Mouse (Mus musculus) CH12F3 (cell line): Measurements from ENCODE around the gene Nol6.

ENCODE experiments used
- in situ Hi-C: fragments of 300-500 bp; cut with MboI; formaldehyde crosslinking; loops from 2 replicates; pipeline ENCODE4 v1.14.3; 2020; ENCODE audit warnings: low sequenced_read_pairs

The Nol6 gene

DNA sequence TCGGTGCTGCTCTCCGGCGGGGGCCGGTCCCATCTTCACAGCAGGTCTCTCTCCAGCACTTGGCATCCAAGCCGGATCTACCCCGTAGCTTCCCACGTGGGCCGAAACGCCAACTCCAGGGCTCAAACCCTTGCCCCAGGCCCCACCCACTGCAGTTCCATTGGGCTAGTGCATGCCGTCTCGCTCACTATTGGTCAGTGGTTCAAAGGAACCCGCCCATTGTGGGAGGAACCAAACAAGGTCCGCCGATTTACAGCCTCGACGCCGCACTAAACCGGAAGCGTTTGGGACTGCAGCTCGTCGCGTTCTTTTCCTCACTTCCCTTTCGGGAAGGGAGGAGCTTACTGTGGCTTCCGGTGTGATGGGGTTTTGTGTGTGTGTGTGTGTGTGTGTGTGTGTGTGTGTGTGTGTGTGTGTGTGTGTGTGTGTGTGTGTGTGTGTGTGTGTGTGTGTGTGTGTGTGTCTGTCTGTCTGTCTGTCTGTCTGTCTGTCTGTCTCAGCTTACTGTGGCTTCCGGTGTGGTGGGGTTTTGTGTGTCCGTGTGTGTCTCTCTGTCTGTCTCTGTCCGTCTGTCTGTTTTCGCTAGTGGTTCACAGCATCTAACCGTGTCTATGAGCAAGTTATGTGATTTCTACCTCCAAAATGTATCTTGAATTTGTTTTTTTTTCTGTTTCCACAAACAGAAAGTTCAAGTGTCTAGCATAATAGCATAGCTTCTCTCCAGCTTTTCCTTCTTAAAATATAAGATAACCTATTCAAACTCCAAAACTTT is at the start of gene Nol6:
Gene Nol6 (minus strand): TSS at position 276 of the 772 bp plus-strand sequence.
- in situ Hi-C loops = no loop called here

- in situ Hi-C loops = no loop called here
Observed at GRCm38 (mm10) chr4:41170970-41171369, 46.7 kb upstream of the Nol6 start.

GRCm38 (mm10) chr4:41165693-41166475 is 41.6 kb upstream of the Nol6 start:
- in situ Hi-C loops = loop anchor here (5.0 kb wide), 1 partner anchor 34 kb away; no protein-coding TSS in a partner anchor

DNA sequence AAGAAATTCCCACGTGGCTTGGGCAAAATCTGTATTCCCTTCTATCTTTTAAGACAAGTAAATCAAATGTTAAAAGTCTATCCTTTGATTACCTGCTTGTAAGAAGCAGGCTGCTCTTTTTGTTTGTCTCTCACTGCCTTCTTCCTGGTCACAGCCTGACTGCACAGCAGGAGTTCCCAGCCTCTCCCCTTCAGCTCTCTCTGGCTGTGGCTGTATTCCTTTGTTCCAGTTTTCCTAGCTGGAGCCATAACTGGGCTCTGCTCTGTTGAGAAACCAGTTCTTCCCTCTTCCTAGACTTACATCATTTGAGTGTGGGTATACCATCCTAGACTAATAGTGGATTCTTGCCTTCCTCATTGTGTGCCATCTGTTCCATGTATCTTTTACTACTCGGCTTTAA is 40.7 kb upstream of the Nol6 start:
- in situ Hi-C loops = loop anchor here (5.0 kb wide), 1 partner anchor 33 kb away; no protein-coding TSS in a partner anchor

DNA sequence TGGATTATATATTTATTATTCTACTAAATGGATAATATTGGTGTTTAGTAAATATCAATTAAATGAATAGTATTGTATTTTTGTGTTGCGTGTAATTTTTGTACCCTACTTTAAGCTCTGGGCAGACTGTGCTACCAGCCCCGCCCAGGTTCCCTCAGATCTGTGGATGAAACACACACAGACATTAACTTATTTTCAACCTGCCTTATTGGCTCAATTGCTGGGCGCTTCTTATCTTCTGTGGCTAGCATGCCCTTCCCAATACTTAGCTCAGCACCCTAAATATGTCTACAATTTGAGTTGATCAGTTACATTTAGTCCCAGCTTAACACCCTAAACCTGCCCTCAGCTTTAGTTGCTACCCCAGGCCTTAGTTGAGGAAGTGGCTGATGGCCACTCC is 37.0 kb upstream of the Nol6 start:
- in situ Hi-C loops = no loop called here

DNA sequence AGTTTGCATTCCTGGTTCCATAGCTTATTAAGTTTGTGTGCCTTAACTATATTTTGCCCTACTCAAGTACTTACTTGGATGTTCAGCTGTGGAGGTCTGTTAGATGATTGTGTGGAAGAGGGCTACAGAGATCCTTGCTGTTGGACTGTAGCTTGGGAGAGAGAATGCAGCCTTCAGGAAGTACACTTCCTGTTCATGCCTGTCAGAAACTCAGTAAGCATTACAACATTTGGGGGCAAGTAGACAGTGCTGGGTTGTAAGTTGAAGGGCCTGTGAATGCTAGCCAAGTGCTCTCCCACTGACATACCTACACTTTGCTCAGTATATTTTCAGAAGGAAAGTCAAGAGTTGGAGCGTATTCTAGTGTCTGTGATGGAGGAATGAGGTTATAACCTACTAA is 34.0 kb upstream of the Nol6 start:
- in situ Hi-C loops = no loop called here

DNA sequence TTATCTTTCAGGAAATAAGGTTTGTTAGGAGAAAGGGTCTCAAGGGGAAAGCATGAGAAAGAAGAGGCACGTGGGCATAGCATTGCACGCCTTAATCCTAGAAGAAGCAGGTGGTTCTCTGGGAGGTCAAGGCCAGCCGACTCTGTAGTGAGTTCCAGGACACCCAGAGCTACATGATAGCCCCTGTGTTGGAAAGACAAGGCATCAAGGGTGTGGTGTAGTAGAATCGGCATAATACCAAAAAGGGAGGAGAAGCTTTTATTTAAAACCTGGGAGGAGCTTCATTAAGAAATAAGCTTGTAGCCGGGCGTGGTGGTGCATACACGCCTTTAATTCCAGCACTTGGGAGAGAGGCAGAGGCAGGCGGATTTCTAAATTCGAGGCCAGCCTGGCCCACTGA is 32.7 kb upstream of the Nol6 start:
- in situ Hi-C loops = no loop called here

DNA sequence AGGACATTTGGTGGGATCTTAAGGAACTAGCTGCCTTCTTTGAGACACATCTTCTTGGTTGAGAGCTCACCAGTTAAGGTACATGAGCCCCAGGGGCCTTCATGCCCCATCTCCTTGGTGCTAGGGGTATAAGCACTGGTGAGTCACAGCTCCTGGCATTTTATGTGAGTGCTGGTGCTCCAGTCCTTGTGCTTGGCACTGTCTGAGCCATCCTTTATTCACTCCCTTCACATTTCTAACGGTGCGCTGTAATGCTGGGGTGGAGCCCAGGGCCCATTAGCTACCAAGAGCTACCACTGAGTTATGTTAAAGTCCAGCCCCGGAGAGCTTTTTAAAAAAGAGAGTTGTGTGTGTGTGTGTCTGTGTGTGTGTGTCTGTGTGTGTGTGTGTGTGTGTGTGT is 28.9 kb upstream of the Nol6 start:
- in situ Hi-C loops = no loop called here

GRCm38 (mm10) chr4:41151186-41151585 is 26.9 kb upstream of the Nol6 start:
- in situ Hi-C loops = no loop called here

DNA sequence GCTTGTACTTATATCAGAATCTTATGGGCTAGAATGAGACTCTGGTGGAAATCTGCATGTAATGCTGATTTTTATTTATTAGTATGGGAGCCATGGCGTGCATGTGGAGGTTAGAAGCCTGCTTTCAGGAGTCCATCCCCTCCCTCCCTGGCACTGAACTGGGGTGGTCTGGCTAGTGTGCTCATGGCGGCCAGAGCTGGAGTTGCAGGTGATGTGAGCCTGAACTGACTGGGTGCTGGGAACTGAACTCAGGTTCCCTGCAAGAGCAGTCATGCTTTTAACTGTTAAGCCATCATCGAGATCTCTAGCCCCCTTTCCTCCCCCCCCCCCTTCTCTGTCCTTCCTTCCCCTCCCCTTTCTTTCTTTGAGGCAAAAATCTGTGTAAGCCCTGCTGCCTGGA is 25.6 kb upstream of the Nol6 start:
- in situ Hi-C loops = no loop called here

DNA sequence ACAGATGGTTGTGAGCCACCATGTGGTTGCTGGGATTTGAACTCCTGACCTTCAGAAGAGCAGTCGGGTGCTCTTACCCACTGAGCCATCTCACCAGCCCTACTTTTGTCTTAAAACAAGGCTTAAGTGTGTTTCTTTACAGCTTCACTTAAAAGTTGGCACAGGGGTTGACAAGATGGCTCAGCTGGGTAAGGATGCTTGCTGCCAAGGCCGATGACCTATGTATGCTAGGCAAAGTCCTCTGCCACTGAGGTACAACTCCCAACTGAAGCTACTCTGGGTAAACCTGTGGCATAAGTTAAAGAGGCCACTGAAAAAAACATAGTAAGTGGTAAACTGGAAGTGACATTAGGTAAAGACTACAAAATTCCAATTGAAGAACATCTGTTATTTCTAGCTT is 18.3 kb upstream of the Nol6 start:
- in situ Hi-C loops = no loop called here

- in situ Hi-C loops = no loop called here
Observed at GRCm38 (mm10) chr4:41140174-41140875, 16.1 kb upstream of the Nol6 start.

DNA sequence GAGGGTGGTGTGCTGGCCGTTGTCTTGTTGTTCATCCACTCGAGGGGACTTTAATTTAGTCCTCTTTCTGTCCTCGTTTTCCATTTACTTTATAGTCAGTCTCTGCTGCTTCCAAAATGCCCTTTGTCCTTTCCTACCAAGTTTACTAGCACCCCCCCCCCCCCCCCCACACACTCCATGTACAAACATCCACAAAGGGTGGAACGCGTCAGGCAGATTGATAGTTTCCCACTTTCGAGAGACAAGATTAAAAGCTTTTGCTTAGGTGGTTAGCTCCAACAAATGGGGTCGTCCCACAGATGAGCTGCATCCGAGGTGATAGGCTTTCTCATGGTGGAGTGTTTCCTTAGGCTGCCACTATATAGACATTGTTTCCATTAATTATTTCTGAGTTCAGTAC is 12.6 kb upstream of the Nol6 start:
- in situ Hi-C loops = no loop called here

DNA sequence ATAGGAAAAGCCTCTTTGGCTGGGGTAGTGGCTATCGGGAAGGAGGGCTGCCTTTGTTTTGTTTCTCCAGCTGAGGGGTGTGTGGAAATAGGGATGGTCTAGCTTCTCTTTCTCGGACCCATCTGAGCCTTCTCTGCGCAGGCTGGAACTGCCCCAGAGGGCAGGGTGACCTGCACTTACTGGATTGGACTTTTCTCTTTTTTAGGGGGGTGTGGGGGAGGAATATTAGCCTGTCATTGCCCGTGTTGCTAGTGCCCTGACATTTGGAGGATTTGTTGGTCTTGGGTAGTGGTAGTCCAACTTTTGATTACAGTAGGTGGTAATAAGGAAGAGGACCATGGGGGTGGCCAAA is 12.2 kb upstream of the Nol6 start:
- in situ Hi-C loops = no loop called here

GRCm38 (mm10) chr4:41135711-41136453 is 11.6 kb upstream of the Nol6 start, which contains the start of gene Ube2r2:
Gene Ube2r2, plus strand, starts transcription at chr4:41135743.
- in situ Hi-C loops = no loop called here

DNA sequence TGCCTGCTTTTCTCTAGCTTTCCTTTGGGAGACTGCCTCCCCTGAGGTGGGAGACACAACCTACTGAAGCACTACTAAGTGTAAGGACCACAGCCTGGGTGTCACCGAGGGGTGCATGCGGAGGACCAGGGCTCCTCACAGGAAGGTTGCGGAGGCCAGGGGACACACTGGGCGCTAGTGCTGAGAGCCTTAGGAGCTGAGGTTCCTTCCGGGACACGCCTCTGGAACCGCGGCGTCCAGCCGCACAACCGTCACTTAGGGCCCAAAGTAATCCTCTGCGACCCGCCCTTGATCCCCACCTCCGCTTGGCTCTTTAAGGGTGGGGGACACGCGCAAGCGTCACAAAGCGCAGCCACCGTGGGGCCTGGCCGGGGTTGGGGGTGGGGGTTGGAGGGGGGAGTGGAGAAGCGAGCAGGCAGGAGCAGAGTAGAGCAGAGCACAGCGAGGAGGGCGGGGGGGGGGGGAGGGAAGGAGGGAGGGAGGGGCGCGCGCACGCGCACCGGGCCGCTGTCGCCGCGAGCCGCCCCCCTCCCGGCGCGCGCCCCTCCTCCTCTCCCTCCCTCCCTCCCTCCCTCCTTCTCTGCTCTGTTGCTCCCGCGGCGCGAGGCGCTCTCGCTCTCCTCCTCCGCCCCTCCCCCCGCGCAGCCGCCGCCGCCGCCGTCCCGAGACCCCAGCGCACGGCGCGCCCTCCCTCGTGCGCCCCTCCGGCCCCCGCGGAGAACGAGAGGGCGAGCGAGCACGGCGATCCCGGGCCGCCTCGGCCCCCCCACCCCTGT is 10.9 kb upstream of the Nol6 start:
- in situ Hi-C loops = loop anchor here (5.0 kb wide), 1 partner anchor 32 kb away; no protein-coding TSS in a partner anchor

GRCm38 (mm10) chr4:41133529-41134291 is 9.5 kb upstream of the Nol6 start:
- in situ Hi-C loops = loop anchor here (5.0 kb wide), 1 partner anchor 34 kb away; no protein-coding TSS in a partner anchor

GRCm38 (mm10) chr4:41132471-41132870 is 8.2 kb upstream of the Nol6 start:
- in situ Hi-C loops = loop anchor here (5.0 kb wide), 1 partner anchor 35 kb away; no protein-coding TSS in a partner anchor

GRCm38 (mm10) chr4:41129836-41130235 is 5.6 kb upstream of the Nol6 start:
- in situ Hi-C loops = loop anchor here (5.0 kb wide), 1 partner anchor 37 kb away; no protein-coding TSS in a partner anchor
